Mouse (Mus musculus) erythroid progenitor cell, adult 5-6 weeks (primary cell): ENCODE results near the gene Cnbd2. TPM values are rescaled to one million over a fixed set of nuclear protein-coding genes. Genes with fewer than 3 reads are reported as not detected.

ENCODE experiments used
- ATAC-seq: replicated peaks from 2 replicates; pipeline ENCODE4 v1.8.0; 2016; ENCODE audit warnings: moderate number of reproducible peaks, mild to moderate bottlenecking, moderate TSS enrichment, inconsistent platforms; ENCODE audit not compliant: poor library complexity, low FRiP score, severe bottlenecking
- total RNA-seq, 2 experiments: library from RNA; stranded (forward) in 1 of 2; stranded (reverse) in 1 of 2; fragments of 150-400 nt in 1 of 2; fragments of 186-747, 209-891 nt in 1 of 2; gene quantifications; 2 replicates each; pipeline versions ENCODE4 v1.2.3 to v1.2.4; 2015 to 2017; ENCODE audit warnings: low replicate concordance in 2 of 2

Cnbd2 gene
- total RNA-seq, 2 experiments from 2014 or later, result not detected

DNA sequence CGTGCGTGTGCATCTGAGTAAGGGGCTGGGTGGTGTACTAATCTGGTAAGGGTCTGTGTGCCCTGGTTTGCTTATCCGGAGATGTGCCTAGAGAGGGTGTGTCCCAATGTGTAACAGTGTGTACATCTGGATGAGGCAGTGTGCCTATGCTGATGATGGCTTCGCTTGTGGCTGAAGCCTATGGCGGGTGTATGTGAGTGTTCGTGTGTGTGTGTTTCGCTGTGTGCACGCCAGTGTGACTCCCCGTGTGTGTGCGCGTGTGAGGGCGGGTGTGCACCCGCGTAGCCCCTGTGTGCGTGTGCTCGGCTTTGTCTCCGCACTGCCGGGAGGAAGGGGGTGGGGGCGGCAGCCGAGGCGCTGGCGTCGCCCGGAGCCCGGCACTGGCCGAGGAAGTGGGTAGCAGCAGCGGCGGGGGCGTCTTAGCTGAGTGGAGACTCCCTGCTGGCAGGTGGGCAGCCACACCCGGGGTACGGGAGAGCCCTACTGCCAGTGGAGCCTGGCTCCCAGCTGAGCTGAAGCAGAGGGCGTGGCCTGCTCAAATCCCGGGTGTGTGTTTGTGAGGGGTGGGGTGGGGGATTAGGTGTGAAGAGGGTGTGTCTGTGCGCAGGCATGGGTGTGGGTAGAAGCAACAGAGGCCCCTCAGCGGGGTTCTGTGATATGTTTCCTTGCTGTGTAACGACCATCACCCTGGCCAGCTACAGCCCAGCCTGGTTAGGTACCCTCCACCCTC, 109.4 kb downstream of the Cnbd2 start:
- no peak for ATAC-seq

DNA sequence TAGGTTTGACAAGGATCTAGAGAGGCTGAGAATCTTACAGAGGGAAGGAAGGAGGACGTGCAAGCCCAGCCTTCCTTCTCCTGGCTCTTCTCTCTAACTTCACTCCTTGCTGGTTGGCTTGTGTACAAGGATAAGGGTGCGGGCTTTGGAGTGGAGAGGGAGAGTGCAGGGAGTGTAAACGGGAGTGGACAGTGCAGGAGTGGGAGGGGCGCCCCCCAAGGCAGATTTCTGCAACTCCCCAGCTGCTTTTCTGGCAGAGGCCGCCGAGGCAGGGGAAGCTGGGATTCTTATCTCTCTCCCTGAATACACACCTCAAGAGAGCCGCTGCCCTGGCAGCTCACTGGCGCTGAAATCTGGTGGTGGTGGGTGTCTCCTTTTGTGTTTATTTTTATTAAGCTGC, 110.5 kb downstream of the Cnbd2 start:
- no peak for ATAC-seq

DNA sequence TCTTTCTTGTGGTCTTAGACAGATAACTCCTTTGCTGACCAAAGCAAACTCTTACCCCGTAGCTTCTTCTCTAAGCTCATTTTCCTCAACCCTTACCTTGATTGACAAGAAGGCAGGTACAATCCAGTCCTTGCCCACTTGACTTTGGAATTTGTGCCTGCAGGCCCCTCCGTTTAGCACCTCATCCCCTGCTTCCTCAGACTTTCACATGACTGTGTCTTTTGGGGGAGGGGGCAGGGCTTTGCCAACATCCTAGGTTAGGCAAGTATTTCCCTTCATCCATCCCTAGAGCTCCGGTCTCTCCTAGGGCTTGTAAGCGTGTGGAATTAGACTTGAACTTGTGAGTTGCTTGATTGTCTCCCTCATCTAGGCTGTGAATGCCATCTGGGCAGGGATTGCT, 111.6 kb downstream of the Cnbd2 start:
- ATAC-seq, result no peak

Other genes starting within 250 kb of the Cnbd2 start
- not detected in 2 replicates for gene Spag4, start 247.1 kb upstream of the Cnbd2 start, total RNA-seq (2015; ENCODE audit: low replicate concordance)
- not detected in 2 replicates for gene Spag4, start 247.1 kb upstream of the Cnbd2 start, total RNA-seq (2017; ENCODE audit: low replicate concordance)
- gene Cpne1, start 200.3 kb upstream of the Cnbd2 start, total RNA-seq (2015; ENCODE audit: low replicate concordance), result 46.5 and 58.7 TPM in 2 replicates
- gene Cpne1, start 200.3 kb upstream of the Cnbd2 start, total RNA-seq (2017; ENCODE audit: low replicate concordance), result 14.9 and 26.0 TPM in 2 replicates
- 39.4 and 47.6 TPM in 2 replicates for gene Rbm12, start 200.3 kb upstream of the Cnbd2 start, total RNA-seq (2015; ENCODE audit: low replicate concordance)
- gene Rbm12, start 200.3 kb upstream of the Cnbd2 start, total RNA-seq (2017; ENCODE audit: low replicate concordance), result 12.3 and 18.4 TPM in 2 replicates
- 2.5 TPM in 1 of 2 replicates, not detected in the other for gene Gm28036, start 185.2 kb upstream of the Cnbd2 start, total RNA-seq (2015; ENCODE audit: low replicate concordance)
- gene Gm28036, start 185.2 kb upstream of the Cnbd2 start, total RNA-seq (2017; ENCODE audit: low replicate concordance), result 11.3 and 23.7 TPM in 2 replicates
- gene Romo1, start 168.3 kb upstream of the Cnbd2 start, total RNA-seq (2015; ENCODE audit: low replicate concordance), result 26.8 and 43.6 TPM in 2 replicates
- gene Romo1, start 168.3 kb upstream of the Cnbd2 start, total RNA-seq (2017; ENCODE audit: low replicate concordance), result 4.2 and 16.4 TPM in 2 replicates
- gene Nfs1, start 168.1 kb upstream of the Cnbd2 start, total RNA-seq (2015; ENCODE audit: low replicate concordance), result 56.6 and 86.8 TPM in 2 replicates
- gene Nfs1, start 168.1 kb upstream of the Cnbd2 start, total RNA-seq (2017; ENCODE audit: low replicate concordance), result 20.4 and 21.9 TPM in 2 replicates
- gene Rbm39, start 132.1 kb upstream of the Cnbd2 start, total RNA-seq (2015; ENCODE audit: low replicate concordance), result 430 and 594 TPM in 2 replicates
- gene Rbm39, start 132.1 kb upstream of the Cnbd2 start, total RNA-seq (2017; ENCODE audit: low replicate concordance), result 425 and 602 TPM in 2 replicates
- 1.8 and 15.1 TPM in 2 replicates for gene Phf20, start 115.8 kb upstream of the Cnbd2 start, total RNA-seq (2015; ENCODE audit: low replicate concordance)
- gene Phf20, start 115.8 kb upstream of the Cnbd2 start, total RNA-seq (2017; ENCODE audit: low replicate concordance), result 14.6 and 15.4 TPM in 2 replicates
- gene Scand1, start 405 bp downstream of the Cnbd2 start, total RNA-seq (2015; ENCODE audit: low replicate concordance), result 3.8 TPM in 1 of 2 replicates, not detected in the other
- gene Scand1, start 405 bp downstream of the Cnbd2 start, total RNA-seq (2017; ENCODE audit: low replicate concordance), result 1.4 and 2.8 TPM in 2 replicates
- gene Epb41l1, start 108.6 kb downstream of the Cnbd2 start, total RNA-seq (2015; ENCODE audit: low replicate concordance), result 0.36 and 0.84 TPM in 2 replicates
- 1.4 and 5.8 TPM in 2 replicates for gene Epb41l1, start 108.6 kb downstream of the Cnbd2 start, total RNA-seq (2017; ENCODE audit: low replicate concordance)
- gene Aar2, start 235.3 kb downstream of the Cnbd2 start, total RNA-seq (2015; ENCODE audit: low replicate concordance), result 2.5 and 3.2 TPM in 2 replicates
- 1.2 and 3.6 TPM in 2 replicates for gene Aar2, start 235.3 kb downstream of the Cnbd2 start, total RNA-seq (2017; ENCODE audit: low replicate concordance)